Mouse (Mus musculus) brown adipose tissue, adult 24 weeks (tissue): ENCODE results near the gene Sebox. TPM values are rescaled to one million over a fixed set of nuclear protein-coding genes. Genes with fewer than 3 reads are reported as not detected.

Experiments
- H3K27ac ChIP-seq: fragments of 200-500 bp; replicated peaks from 2 replicates; pipeline ENCODE4 v1.5.1; 2012; ENCODE audit warnings: low read depth, mild to moderate bottlenecking, low read length
- H3K4me1 ChIP-seq: fragments of 200-500 bp; 2 replicates; pipeline ENCODE4 v1.6.1; 2012; ENCODE audit warnings: low read length, mixed read lengths; ENCODE audit not compliant: control insufficient read depth, insufficient read depth, insufficient read length
- H3K4me3 ChIP-seq: fragments of 200-500 bp; 2 replicates; pipeline ENCODE4 v1.5.1; 2012; ENCODE audit warnings: low read depth, mild to moderate bottlenecking, low read length, moderate library complexity; ENCODE audit not compliant: insufficient read depth
- polyA plus RNA-seq: library from polyadenylated mRNA; stranded (reverse); fragments of >200 nt; gene quantifications from 2 replicates; pipeline ENCODE4 v1.2.4, GENCODE M21; 2012; ENCODE audit not compliant: missing spikeins, insufficient read depth, insufficient read length

The Sebox gene
- not detected in 2 replicates for polyA plus RNA-seq

DNA sequence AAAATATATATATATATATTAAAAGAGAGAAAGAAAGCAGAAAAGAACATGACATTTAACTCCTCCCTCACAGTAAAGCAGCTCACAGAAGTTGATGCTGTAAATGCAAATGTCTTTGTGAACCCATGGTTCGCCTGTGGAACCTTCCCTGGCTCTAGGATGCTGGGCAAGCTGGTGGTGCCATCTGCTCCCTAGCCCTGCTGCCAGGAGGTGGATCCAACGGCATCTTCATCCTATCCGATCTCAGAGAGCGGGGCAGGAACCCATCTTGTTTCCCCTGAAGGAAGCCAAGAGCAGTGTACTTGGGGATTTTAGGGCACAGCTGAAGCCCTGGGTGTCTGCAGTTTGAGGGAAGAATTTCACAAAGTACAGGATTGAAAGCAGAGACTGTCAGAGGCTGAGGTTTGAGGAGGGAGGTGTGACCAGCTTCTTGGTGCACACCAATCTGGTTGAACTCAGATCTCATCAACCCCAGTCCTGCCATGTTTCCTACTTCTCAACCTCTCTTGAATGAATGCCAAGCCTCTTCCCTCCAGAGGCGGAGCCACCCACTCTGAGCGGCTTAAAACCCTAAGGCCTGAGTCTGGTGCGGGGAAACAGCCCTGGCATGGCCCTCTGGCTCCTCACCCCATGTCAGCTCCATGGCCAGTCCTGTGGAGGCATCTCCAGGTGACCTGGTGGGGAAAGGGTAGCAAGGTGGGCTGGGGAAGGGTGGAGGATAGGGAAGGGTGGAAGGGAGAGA is at the start of gene Sebox:
Sebox (plus strand) TSS at position 539 of the 742 bp plus-strand sequence.
- no peak within 1 kb of the TSS for H3K4me3 ChIP-seq
- H3K27ac ChIP-seq: no peak within 1 kb of the TSS
- H3K4me1 ChIP-seq: no peaks in the 10 kb centered on the region

DNA sequence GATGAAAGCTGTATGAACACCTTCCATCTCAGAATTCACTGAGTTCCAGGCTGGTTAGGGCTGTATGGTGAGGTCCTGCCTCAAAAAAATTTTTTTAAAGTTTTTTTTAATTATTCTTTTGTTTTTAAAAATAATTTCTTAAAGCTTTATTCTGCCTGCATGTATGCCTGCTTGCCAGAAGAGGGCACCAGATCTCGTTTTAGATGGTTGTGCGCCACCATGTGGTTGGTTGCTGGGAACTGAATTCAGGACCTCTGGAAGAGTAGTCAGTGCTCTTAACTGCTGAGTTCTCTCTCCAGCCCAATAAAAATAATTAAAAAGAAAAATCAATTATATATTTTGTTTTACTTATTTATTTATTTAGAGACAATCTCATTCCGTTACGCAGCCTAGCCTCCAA is 49.6 kb upstream of the Sebox start:
- H3K4me3 ChIP-seq: no peak overlapping the region

DNA sequence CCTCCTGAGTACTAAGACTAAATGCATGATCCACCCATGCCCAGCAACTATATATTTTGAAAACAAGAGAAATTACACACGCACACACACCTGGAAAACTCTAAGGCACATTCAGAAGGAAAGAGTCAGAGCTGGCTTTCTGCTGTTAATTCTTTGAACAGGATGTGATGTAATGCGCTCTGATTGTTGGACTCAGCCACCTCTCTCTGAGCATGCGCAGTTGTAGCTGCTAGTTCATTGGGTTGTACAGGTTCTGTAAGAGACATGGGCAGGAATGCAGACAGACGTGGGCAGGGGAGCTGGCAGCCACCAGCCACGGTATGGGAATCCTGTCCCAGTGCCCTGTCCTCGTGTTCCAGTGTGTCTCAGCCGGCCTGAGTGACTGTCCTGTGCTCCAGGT is 49.0 kb upstream of the Sebox start:
- no peaks in the 10 kb centered on the region for H3K4me1 ChIP-seq
- no peak overlapping the region for H3K4me3 ChIP-seq
- H3K27ac ChIP-seq: no peak overlapping the region

More for the DNA sequence above, 49.6 kb upstream of the Sebox start:
- Histone ChIP-seq H3K4me1 (no peaks in the 10 kb centered on the region), H3K27ac (no peak overlapping the region)

DNA sequence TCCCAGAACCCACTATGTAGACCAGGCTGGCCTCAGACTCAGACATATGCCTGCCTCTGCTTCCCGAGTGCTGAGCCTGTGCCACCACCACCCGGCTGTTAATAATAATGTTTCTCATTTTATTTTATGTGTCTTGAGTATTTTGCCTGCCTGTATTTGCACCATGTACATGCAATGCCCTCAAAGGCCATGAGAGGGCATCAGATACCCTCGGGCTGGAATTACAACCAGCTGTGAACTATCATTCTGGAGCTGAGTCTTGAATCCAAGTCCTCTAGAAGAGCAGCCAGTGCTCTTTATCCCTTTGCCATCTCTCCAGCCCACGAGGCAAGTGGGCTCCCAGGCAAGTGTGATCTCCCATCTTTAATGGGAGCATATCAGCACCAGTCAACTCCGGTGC is 47.9 kb upstream of the Sebox start:
- no peaks in the 10 kb centered on the region for H3K4me1 ChIP-seq
- no peak overlapping the region for H3K4me3 ChIP-seq
- no peak overlapping the region for H3K27ac ChIP-seq

DNA sequence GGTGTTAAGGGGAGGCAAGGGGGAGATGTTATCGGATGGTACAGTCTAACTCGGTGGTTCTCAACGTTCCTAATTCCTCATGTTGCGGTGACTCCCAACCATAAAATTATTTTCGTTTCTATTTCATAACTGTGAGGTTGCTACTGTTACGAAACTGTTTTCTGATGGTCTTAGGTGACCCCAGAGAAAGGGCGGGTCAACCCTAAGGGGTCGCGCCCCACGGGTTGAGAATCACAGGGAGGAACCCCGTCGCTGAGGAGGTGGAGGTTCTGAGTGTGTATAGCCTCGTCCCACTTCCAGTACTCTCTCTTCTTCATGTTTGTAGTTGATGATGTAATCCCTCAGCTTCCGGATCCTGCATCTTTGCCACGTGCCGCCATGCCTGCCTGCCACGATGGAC is 44.5 kb upstream of the Sebox start:
- Histone ChIP-seq H3K4me1 (no peaks in the 10 kb centered on the region), H3K4me3 (no peak overlapping the region), H3K27ac (no peak overlapping the region)

DNA sequence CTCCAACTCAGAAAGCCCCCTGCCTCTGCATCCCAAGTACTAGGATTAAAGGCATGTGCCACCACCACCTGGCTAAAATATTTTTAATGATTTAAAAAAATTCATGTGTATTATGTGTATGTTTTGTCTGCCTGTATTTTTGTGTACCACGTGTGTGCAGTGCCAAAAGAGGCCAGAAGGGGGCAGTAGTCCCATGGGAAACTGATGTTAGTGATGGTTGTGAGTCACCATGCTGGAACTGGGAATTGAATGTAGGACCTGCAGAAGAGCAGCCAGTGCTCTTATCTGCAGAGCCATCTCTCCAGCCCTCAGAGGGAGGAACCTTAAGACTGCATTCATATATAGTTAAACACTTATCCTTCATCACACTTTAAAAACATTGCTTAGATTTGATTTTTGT is 41.4 kb upstream of the Sebox start:
- Histone ChIP-seq H3K27ac (no peak overlapping the region), H3K4me1 (peaks cover 3% of the 10 kb centered on the region), H3K4me3 (no peak overlapping the region)

DNA sequence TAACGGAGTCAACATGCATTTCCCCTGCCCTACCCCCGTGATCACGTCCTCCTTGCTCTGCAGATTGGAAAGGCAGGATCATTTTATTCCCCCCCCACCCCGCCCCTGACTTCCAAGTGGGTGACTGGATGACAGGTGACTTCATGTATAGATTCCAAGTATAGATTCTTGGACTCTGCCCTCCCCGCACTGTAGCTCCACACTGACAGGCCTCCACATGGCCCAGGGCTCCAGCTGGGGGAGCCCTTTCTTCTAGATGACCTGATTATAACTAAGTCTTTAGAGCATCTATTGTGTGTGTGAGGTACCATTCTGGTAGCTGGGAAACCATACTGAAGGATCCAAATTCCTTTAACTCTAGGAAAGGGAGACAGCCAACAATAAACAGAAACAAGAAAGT is 40.6 kb upstream of the Sebox start:
- no peak overlapping the region for H3K4me3 ChIP-seq
- H3K27ac ChIP-seq: no peak overlapping the region
- peaks cover 3% of the 10 kb centered on the region for H3K4me1 ChIP-seq

DNA sequence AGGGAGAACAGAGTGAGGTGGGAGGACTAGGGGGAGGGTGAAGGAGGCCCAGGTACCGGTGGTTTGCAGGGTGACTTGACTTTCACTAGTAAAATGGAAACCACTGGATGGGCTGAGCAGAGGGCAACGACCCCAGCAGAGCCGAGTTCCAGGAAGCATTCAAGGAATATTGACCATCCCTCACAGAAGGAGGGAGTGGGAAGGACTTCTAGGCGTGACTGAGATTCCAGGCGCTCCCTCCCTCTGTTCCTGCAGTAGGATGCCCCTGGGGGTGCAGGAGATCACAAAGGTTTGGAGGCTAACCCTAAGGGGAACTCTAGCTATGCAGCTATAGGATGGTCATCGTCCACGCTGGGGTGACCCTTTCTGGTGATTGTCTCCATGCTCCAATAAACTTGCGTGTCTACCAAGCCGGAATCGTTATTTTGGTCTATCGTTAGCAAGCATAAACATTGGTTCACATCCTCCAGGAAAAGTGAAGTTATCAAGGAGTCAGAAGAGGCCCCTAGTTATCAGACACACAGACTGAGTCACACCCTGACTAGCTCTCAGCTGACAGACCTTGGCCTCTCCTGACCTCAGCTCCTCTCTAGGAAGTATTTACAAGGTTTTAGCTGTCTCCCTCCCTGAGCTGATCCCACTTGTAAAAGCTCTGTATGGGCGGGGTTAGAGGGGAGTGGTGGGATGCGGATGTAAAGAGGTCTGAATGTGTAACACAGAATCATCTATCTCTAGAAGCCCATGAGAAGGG is 39.8 kb upstream of the Sebox start:
- H3K4me1 ChIP-seq: peaks cover 3% of the 10 kb centered on the region
- H3K27ac ChIP-seq: no peak overlapping the region
- no peak overlapping the region for H3K4me3 ChIP-seq

DNA sequence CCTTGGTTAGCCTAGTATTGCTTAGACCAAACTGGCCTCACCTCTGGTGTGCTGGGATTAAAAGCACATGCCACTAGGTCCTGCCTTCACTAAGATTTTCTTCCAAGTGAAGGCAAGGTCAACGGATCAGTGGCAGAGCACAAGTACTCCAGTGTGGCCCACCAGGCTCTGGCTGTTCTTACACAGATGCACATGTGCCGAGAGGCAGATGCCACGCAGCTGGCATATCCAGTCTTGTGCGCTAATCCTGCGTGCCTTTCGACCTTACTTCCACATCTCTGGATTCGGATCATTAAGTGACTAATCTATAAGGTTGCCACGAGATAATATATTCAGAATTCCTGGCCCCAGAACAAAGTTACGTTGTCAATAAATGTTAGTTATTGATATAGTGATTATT is 38.1 kb upstream of the Sebox start:
- peaks cover 3% of the 10 kb centered on the region for H3K4me1 ChIP-seq
- no peak overlapping the region; the same call in 1 of the 2 replicates for H3K27ac ChIP-seq
- peak overlapping the region; percentile 7; the same call in 1 of the 2 replicates for H3K4me3 ChIP-seq

DNA sequence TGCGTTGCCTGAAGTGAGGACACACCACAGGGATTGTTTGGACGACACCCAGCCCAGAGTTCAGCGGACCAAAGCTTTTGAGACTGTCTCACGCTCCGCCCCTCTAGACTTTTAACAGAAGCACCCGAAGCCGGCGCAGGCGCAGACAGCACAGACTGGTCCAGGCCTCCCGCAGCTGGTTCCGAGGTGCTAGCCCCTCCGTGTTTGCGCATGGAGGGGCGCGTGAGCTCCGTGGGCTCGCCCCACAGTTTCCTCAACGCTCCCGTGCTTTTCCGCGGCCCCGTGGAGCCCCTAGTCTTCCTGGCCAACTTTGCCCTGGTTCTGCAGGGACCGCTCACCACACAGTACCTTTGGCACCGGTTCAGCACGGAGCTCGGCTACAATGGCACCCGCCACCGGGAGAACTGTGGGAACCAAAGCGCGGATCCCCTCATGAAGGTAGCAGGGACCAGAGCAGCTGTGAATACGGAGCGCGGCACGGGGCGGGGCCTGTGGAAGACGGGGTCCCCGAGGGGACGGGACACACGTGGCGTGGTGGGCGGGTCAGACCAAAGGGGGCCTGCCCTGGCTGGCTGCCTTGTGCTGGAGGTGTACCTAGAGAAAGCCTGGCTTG is 37.6 kb upstream of the Sebox start, which contains the start of gene Slc46a1:
Slc46a1 (plus strand) TSS at position 130 of the 613 bp plus-strand sequence.
- Histone ChIP-seq H3K4me3 (peak within 1 kb of the TSS; percentile 79), H3K27ac (peak within 1 kb of the TSS; percentile 72), H3K4me1 (peaks cover 3% of the 10 kb centered on the region)

DNA sequence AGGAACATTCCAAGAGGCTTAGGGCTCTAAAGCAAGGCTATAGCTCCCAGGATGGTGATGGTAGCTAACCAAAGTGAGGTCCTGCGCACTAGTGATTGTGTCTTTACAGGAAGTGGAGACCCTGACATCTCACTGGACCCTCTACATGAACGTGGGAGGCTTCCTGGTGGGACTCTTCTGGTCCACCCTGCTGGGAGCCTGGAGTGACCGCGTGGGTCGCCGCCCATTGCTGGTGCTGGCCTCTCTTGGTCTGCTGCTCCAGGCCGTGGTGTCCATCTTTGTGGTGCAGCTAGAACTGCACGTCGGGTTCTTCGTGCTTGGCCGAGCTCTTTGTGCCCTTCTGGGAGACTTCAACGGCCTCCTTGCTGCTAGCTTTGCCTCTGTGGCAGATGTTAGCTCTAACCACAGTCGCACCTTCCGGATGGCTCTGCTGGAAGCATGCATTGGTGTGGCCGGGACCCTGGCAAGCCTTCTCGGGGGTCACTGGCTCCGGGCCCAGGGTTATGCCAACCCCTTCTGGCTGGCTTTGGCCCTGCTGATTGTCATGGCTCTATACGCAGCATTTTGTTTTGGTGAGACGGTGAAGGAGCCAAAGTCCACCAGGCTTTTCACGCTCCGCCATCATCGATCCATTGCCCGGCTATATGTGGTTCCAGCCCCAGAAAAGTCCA is 36.9 kb upstream of the Sebox start:
- H3K4me1 ChIP-seq: peaks cover 3% of the 10 kb centered on the region
- peak overlapping the region; percentile 79 for H3K4me3 ChIP-seq
- no peak overlapping the region for H3K27ac ChIP-seq

DNA sequence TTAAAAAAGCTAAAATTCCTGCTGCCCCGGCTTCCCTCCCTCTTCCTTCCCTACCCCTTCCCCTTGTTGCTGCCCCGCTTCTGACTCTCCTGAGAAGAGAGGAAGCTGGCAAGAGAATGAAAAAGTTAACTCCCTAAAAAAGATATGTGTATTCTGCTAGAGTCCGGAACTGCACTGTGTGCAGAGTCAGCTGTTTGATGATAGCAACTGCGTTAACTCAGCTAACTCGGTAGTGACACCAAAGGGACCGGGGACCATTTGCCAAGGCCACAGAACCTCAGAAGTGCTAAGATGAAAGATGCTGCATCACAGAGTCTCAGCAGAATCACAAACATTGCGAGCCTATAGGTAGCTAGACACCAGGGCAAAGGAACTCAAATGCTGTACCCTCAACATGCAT is 35.7 kb upstream of the Sebox start:
- Histone ChIP-seq H3K4me1 (peaks cover 3% of the 10 kb centered on the region), H3K27ac (no peak overlapping the region), H3K4me3 (no peak overlapping the region)

DNA sequence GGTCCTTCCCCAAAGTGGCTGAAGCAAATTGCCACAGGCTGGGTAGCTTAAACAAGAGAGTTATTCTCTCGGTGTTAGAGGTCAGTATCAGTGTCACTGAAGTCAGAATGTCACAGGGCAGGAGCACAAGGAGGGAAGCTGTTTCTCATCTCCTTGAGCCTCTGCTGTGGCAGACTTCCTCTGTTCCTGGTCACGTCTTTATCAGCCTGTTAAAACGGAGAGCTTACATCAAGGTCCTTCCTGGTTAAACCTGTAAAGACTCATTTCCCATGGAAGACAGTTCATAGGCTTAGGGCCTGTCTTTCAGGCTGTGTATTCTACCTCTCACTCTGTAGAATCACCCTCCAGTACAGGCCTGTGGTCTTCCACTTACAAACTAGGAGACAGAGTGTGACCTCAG is 35.3 kb upstream of the Sebox start:
- H3K4me1 ChIP-seq: peaks cover 3% of the 10 kb centered on the region
- no peak overlapping the region for H3K4me3 ChIP-seq
- H3K27ac ChIP-seq: no peak overlapping the region

DNA sequence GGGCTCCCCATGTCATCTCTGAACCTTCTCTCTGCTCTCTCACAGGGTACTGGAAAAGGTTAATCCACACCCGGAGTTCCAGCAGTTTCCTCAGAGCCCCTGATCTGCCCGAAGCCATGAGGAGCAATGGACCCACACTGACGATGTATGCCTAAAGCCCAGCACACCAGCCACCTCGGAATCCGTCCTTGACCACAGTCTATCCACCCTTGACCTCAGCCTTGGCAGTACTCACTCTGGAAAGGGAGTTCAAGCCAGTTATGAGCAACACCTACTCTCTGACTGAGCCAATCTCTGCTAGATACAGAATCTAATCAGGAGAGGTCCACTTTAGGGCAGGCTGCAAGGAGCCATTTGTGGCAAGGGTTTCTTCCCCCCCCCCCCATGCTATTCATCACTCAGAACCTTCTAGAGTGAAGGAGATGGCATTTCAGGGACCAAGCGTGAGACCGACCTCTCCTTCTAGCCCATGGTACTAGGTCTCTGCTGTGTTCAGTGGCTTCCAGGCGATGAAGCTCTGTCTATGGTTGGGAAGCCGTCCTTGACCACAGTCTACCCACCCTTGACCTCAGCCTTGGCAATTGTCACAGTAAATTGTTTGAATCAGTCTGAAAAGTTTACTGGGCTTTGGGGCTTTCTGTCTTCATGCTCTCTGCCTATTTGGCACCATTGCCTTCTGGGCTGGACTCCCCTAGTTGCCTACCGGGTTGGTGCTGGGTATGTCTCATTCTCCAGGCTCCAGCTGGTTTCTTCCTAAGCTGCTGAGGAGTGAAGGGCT is 31.7 kb upstream of the Sebox start:
- no peaks in the 10 kb centered on the region for H3K4me1 ChIP-seq
- H3K27ac ChIP-seq: no peak overlapping the region
- H3K4me3 ChIP-seq: no peak overlapping the region
